Mouse (Mus musculus): ENCODE measurements around the gene Rflnb.
"Not testable (repeated sequence)": the region's sequence is repeated elsewhere in the genome, so short reads cannot be mapped to it uniquely, and the experiment has no call there.

The Rflnb gene

GRCm38 (mm10) chr11:76035182-76035581 is 7.6 kb upstream of the Rflnb start:
- no peak for DNase-seq

- peak; percentile 30 for DNase-seq
Measured at GRCm38 (mm10) chr11:76033836-76034235, 6.3 kb upstream of the Rflnb start.

GRCm38 (mm10) chr11:76033359-76033758 is 5.8 kb upstream of the Rflnb start:
- DNase-seq: no peak

DNA sequence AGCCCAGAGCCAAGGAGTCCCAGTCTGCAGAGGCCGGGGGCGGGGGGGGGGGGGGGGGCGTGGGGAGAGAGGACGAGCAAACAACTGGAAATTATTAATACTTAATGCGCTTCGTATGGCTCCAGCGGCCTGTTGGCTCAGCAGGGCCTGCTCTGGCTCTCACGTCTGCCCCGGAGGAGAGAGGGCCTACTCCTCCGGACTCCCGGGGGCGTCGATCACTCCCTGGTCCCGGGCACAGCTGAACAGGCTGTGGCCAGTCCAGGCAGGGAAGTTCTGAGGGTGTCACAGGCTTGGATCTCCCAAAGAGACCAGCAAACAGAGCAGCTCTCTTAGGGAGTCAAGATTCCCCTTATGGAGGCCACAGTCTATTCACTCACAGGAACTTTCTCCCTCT is 487 bp upstream of the Rflnb start:
- DNase-seq: no peak

- no peak for DNase-seq
Measured at GRCm38 (mm10) chr11:76026527-76027138, 949 bp downstream of the Rflnb start.

DNA sequence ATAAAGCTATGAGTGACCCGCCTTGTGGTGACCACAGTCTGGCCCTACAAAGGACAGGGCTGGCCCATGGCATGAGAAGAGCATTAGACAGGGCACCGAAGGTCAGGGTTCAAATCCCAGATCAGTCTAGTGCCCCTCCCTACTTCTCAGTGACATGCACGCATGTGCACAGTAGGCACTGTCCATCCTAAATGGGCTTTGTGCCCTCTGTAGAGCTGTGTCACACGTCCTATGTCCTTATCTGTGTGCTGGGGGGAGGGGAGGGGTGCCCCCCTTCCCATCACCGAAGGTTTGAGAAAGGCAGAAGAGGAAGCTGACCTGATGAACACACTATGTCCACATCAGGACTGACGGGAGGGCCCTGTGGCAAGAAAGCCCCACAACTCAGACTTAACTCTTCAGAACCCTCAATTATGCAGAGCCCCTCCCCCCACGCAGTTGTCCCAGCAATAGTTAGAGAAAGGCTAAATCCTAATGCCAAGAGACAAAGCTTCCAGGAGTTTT is 2.5 kb downstream of the Rflnb start:
- no peak for DNase-seq

- DNase-seq: no peak
Measured at GRCm38 (mm10) chr11:76020916-76021315, 6.7 kb downstream of the Rflnb start.

DNA sequence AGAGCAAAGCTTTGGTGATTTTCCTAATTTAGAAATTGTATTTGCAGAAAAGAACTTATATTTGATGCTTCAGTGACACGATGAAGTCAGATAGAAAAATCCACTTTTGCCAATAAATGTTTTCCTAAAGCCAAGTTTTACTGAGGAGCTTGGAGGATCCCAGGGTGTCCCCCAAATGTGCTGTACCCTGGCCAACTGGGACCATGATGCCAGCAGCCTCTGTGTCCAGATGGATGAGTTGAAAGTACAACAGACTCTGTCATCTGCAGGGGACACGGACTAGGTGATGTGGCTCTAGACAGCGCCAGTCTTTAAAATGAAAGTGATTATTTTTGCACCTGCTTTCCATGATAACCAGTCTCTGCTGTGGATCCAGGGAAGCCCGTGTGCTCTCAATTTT is 7.7 kb downstream of the Rflnb start:
- DNase-seq: no peak

GRCm38 (mm10) chr11:76015814-76016213 is 11.8 kb downstream of the Rflnb start:
- no peak for DNase-seq

GRCm38 (mm10) chr11:76015251-76015650 is 12.3 kb downstream of the Rflnb start:
- no peak for DNase-seq

- DNase-seq: no peak
Measured at GRCm38 (mm10) chr11:76010838-76011624, 16.6 kb downstream of the Rflnb start.

DNA sequence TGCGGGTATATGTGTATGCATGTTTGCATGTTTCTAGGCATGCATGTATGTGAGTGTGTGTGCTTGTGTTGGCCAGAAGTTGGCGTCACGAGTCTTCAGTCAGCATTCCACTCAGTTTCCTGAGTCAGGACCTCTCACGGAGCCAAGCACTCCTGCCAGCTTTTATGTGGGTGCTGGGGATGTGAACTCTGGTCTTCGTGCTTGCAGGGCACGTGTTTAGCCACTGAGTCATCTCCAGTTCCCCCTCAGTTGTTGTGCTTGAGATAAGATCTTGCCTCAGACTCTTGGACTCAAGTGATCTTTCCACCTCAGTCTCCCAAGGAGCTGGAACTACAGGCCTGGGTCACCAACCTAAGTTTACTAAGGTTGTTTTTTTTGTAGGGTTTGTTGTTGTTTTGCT is 18.5 kb downstream of the Rflnb start:
- no peak for DNase-seq

DNA sequence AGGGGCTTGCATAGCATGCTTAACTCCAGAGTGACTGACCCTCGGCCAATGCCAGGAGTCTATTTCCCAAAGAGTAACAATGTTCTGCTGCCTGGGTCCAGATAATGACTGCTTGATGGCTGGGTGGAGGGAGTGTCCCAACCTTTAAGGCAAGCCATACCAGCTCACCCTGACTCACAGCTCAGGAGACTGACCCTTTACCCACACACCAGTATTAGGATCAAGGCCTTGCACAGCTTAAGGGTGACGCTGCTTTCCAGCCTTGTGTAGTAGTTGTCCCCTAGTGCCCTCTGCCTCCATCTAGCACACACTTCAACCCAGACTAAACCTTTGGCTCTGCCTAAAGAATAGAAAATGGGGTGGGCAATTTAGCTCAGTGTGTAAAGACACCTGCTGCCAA is 19.4 kb downstream of the Rflnb start:
- DNase-seq: no peak

DNA sequence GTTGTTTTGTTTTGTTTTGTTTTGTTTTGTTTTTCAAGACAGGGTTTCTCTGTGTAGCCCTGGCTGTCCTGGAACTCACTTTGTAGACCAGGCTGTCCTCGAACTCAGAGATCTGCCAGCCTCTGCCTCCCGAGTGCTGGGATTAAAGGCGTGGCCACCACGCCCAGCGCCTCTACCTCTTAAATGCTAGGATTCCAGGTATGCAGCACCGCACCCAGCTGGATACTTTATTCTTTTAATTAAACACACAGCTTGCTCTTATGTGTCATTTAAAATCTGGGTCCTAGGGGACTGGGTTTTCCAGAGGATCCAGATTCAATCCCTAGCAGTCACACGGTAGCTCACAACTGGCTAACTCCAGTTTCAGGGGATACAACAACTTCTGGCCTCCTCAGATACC is 23.3 kb downstream of the Rflnb start:
- DNase-seq: not testable (repeated sequence)

DNA sequence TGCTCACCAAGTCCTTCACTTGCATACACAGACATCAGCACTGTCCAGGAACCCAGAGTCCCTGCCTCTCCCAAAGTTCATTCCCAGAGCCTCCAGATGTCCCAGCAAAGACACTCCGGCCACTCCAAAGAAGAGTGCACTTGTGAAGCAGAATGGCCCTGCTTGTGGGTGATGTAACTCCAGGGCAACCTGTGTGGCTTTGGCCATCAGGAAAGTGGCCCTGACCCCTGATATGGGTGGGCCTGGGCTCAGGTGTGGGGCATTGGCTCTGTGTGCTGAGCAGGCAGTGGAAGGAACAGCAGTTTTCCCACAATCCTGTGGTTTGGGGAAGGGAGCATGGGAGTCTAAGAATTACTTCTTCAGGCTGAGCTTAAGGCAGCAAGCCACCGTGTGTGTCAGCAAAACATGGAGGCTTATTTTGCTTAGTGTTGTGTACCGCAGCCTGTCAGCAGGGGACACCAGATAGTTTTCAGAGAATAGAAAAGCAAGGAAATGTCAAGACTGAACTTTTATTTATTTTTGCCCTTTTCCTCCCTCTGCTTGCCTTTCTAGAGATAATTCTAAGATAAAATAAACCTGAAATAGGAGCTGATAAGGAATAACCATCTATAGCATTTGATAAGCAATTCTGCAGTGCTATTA is 26.2 kb downstream of the Rflnb start:
- no peak for DNase-seq

DNA sequence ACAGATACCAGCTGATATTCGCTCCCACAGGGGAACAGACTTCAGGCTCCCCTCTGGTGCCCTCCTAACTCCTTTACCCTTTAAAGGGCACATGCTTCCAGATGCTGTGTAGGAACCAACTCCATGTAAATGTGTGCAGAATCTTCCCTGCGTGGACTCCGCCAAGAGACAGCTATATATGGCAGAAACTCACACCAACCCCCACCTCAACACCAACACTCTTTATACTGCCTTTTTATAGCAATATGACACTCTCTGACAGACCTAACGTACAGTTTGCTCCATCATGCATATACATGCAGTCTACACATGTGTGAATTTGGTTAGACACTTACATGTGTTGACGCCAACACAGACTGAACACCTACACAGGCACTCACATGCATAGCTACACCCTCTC is 26.9 kb downstream of the Rflnb start:
- DNase-seq: no peak

DNA sequence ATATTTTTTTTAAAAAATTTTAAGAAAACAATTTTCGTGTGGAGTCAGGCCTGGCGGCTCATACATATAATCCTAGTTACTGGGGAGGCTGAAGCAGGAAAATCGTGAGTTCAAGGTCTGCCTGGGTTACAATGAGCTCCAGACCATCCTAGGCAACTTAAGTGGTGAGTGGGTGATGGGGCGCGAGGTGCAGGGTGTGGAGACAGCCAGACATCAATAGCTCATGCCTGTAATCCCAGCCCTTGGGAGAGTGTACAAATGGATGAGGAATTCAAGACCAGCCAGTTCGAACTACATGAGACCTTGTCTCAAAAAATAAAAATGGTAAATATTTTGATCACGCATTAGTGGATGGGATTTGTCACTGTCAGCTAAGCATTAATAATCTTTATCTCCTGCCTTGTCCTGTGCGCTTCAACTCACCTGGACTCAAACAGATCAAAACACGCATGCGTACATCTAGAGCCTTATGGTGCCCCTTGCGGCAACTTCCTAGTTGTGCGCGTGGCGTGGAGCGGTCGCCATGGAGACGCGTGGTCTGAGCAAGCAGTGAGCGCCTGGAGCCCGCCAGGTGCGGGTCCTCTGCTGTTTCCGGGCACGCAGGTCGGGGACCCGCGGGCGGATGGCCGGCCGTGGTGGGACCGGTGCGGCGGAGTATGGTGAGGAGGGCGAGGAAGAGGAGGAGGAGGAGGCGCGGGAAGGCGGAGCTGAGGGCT is 28.0 kb downstream of the Rflnb start, which contains the start of gene 1700016K19Rik:
Gene 1700016K19Rik (plus strand): TSS at position 473 of the 716 bp plus-strand sequence.
- DNase-seq: peak; percentile 76

DNA sequence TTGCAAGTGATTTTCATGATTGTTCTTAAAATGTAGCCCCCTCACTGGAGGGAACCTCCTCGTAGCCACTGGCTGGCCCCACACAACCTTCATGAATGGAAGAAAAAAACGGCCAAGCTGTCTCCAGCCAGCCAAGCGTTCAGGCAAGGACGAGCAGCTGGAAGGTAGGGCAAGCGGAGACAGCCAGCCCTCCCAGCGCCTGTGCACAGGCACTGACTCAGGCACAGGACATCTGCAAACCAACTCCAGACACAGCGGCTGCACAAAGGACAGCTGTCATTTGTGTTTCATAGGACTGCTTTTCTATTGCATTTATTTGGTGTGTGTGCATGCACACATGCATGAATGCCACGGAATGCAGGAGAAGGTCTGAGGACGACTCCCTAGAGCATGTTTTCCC is 33.2 kb downstream of the Rflnb start:
- DNase-seq: no peak

- DNase-seq: no peak
Measured at GRCm38 (mm10) chr11:75992481-75992880, 35.1 kb downstream of the Rflnb start.

DNA sequence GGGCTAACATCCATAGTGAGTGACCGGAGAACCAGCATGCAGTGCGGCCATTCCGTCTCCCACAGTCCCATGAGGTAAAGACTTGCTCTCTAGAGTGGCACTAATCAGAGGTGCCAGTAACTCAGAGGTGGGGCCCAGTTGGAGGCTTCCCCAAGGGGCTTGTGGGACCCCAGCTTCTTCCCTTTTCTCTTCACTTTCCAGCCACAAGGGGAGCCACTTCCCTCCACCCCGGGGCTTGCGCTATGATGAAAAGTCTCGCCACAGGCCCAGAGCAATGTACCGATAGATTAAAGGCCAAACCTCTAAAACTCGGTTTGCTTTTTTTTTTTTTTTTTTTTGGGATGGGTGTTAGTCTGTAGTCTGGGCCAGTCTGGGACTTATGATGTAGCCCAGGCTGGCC is 35.7 kb downstream of the Rflnb start:
- no peak for DNase-seq

- DNase-seq: peak; percentile 73
Measured at GRCm38 (mm10) chr11:75990965-75991835, 36.4 kb downstream of the Rflnb start.

DNA sequence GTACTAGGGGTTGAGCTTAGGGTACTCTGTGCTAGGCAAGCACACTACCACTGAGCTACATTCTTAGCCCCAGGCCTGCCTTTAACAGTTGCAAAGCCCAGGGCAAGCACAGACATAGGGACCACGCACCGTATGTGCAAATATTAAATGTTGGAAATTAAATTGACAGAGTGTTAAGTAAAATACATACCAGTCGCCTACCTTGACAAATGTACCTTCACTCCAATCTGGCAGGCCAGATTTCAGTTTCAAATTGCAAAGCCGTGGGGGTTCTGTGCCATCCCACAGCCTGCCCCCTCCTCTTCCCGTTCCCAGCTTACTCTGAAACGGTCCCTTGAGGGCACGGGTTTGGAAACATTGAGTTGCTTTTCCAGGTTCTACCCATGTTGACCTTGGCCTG is 41.6 kb downstream of the Rflnb start:
- DNase-seq: peak; percentile 69

All from layer of hippocampus, adult 9-11 months (tissue).